Mouse (Mus musculus) gastrocnemius, postnatal 25 days (tissue): ENCODE results near the gene Batf3. TPM values are rescaled to one million over a fixed set of nuclear protein-coding genes. Genes with fewer than 3 reads are reported as not detected.

Experiments
- DNase-seq: peaks from one replicate; pipeline ENCODE4 v3.0.0; 2022
- total RNA-seq, 2 experiments: library from RNA; stranded (reverse); gene quantifications; 1 replicate in 1 of 2; 2 replicates in 1 of 2; pipeline ENCODE4 v1.2.3; 2021

Gene Batf3
- total RNA-seq, 2 experiments from 2014 or later: 0.43 TPM; not detected in 1

GRCm38 (mm10) chr1:191086304-191086878 lies 11.3 kb upstream of the Batf3 start:
- DNase-seq: no peak

- DNase-seq: no peak
These were observed 10.7 kb upstream of the Batf3 start for GRCm38 (mm10) chr1:191086960-191087359.

GRCm38 (mm10) chr1:191087955-191088354 lies 9.7 kb upstream of the Batf3 start:
- no peak for DNase-seq

GRCm38 (mm10) chr1:191089355-191089754 lies 8.3 kb upstream of the Batf3 start:
- no peak for DNase-seq

- no peak for DNase-seq
These were observed 5.6 kb upstream of the Batf3 start for GRCm38 (mm10) chr1:191092050-191092449.

DNA sequence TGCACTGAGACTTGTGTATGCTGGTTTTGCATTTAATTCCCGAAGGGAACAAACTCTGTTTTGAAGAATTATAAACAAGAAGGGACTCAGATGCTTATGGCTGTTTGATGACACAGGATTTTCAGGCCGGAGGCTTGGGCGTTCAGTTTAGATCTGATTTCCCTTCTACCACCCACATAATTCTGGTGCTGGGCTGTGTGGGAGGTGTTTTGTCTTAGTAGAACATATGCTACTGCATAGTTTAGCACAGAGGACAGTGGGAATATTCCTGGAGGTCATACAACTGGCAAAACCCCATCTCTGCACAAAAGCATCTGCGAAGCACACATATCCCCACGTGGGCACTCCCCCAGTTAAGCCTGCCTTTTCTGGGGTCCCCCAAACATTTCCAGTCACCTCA lies 4.1 kb upstream of the Batf3 start:
- no peak for DNase-seq

GRCm38 (mm10) chr1:191095019-191095418 lies 2.6 kb upstream of the Batf3 start:
- DNase-seq: no peak

DNA sequence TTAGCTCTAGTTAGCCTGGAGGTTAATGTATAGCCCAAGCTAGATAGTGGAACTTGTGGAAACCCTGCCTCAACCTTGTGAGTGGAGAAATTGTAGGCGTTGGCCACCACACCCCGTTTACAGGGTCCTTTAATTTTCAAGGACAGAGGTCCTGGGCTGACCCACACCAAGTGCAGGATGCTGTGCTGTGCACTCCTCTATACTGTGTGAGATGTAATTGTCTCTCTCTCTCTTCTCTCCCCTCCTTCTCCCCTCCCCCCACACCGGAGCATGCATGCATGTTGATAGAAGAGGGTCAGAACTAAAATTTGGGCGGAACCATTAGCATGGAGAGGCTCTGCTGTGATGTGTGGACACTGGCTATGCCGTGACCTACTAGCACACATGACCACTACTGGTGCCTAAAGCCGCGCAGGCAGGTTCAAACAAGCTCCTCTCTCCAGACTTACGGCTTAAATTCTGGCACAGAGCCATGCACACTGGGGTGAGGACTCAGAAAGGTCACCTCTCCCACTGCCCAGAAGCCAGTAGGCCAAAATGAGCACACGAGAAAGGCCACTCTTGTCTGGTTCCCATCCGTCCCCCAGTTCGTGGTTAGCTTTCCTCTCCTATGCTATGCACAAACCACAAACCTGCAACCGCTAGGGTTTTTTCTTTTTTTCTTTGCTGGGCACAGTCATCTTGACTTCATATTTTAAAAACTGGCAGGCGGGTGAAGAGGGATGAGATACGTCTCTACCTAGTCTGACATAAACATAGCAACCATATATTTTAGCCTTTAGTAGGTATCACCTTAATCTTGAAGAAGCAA lies 571 bp upstream of the Batf3 start:
- DNase-seq: no peak

DNA sequence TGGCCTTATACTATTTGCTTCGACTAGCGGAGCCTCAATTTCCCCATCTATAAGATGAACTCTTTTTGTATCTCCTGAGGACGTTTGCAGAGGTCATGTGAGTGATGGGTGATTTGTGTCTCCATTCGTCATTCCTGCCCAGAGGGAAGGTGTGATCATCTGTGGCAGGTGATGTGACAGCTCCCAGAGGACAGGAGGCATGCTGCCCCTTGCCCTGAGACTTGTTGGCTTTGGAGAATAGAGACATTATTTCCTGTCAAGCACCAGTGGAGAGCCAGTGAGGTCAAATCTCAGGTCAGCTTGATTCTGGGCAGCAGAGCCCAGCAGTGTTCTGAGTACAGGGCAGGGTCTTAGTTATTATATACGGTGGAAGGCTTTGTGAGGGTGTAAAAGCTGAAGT lies 1.5 kb downstream of the Batf3 start:
- DNase-seq: no peak

GRCm38 (mm10) chr1:191099772-191100291 lies 2.2 kb downstream of the Batf3 start:
- DNase-seq: no peak

DNA sequence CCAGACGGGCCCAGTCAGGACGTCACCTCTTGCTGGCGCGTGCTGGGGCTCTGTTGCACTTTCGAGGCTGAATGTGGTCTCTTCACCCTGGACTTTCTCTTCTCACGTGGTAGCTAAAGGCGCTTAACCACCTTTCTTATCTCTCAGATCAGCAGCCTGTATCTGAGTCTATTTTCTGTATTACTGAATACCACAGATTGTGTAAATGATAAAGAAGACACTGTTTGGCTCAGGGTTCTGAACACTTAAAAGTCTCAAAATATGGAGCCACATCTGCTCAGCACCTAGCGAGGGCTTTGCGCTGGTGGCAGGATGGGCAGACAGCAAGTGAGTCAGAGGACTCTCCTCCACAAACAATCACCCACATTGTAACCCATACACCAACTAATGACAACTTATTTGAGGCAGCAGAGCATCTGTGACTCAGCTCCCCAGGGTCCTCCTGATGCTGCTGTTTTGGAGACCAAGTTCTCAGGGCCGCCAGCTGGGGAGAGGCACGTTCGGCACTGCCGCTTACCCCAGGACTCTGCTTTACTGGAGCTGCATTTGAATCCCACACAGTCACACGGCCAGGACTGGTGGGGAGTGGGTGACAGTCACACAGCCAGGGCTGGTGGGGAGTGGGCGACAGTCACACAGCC lies 5.2 kb downstream of the Batf3 start:
- no peak for DNase-seq

DNA sequence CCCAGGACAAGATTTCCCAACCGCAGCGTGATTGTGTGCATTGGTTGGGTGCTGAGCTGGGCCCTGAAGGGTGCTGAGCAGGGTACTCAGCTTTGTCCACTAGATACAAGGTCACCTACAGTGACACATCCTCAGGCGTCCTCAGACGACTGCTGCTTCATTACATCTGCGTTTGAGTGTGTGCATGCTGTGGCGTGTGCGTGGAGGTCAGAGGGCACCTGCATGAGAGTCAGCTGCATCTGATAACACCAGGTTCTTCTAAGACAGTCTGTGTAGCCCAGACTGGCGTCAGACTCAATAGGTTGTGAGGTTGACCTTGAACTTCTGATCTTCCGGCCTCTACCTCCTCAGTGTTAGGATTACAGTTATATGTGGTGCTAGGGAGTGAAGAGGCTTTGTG lies 7.6 kb downstream of the Batf3 start:
- no peak for DNase-seq

- no peak for DNase-seq
These were observed 9.7 kb downstream of the Batf3 start for GRCm38 (mm10) chr1:191107306-191107705.

DNA sequence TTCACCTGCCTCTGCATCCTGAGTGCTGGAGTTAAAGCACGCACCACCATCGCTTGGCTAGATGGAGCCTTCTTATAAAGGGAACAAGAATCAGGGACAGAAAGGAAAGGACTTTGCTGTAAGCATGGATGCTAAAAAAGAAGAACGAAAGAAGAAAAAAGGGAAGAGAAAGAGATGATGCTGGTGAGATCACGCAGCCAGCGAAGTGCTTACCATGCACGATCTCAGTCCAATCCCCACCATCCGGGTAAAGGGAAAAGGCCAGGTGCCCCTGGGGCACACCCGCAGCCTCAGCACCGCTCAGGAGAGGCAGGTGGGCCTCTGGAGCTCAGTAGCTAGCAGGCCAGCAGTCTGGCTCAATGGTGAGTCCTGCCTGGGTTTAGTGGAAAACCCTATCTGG lies 12.3 kb downstream of the Batf3 start:
- no peak for DNase-seq

DNA sequence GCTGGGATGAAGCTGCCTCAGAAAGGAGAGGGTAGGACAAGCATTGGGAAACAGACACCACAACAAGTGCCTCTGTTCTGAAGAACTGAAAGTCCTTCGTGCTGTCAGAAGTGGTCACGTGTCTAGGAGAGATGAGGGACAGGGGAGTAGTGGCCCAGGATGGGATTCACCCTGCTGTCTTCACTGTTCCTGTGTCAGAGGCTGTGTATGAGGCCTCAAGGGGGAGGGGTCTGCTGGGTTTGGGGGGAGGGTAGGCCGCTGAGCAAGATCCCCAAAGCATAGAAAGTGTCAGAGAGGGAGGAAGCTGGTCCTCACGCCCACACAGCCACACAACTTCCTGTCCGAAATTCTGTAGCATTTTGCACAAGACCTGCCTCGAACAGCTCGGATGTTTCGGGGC lies 13.5 kb downstream of the Batf3 start:
- no peak for DNase-seq

DNA sequence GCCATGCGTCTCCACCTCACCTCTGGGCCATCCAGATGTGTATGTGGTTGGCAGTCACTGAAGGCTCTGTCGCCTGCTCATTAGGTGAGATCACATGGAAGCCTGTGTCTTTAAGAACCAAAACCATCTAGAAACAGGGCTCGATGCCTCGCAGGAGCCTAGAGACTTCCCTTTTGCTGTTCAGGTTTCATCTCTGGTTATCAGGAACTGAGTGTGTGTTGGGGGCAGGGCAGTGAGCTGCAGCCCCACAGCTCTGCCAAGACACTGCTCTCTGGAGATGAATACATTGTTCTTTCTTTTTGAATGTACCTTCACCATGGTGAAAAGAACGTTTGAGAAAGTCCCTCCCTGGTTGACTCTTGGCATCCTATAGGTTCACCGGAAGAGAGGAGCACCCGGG lies 17.2 kb downstream of the Batf3 start:
- DNase-seq: no peak

GRCm38 (mm10) chr1:191115514-191116238 lies 18.0 kb downstream of the Batf3 start:
- DNase-seq: peak; percentile 25

- DNase-seq: no peak
These were observed 25.1 kb downstream of the Batf3 start for GRCm38 (mm10) chr1:191122744-191123143.

- DNase-seq: no peak
These were observed 26.0 kb downstream of the Batf3 start for GRCm38 (mm10) chr1:191123696-191124095.

DNA sequence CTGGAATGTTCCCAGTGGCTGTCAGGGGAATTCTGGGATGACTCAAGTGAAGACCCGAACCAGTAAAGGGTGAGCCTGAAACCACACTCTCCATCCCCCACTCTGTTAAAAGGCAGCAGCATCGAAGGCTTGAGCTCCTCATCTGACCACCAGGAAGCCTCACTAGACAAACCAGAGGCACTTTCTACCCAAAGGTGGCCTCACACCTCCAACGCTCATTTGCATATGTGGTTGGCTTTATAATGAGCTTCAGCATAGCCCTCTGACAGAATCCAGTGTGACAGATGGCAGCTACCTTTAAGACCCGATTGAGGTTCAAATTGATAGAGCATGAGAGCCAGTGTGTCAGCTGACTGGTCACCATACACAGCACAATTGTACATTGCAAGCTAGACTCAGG lies 26.6 kb downstream of the Batf3 start:
- DNase-seq: no peak

DNA sequence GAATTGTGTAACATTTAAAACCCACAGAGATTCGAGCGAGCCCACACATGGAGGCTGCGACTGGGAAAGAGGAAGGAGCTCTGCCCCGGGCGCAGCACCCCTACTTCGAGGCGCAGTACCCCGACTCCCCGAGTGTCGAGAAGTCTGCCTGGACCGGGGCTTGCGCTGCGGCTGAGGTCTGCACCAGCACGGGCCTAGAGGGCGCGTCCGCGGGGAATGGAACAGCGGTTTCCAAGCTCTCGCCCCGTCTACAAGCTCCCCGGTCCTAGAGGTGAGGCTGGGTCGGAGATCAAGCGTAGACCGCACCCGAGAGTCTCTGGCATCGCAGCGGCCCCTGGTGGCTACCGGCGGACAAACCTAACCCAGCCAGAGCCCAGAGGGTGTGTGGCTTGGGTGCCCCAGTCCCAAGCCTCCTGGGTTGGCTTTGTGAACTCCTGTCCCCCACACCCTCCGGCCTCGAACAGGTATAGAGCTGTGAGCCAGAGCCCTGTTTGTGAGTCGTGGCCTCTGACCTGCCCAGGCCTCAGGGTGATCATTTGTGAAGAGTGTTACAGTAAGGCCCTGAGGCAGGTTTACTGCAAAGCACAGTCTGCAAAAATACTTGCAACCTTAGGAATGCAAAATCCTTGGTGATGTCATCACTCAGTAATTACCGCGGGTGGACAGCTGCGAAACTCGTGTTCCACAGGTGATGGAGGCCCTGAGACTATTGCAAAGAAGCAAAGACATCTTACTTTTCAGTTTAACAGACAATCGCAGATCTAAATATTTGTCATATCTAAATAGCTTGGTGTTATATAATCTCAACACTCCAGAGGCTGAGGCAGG lies 28.4 kb downstream of the Batf3 start:
- DNase-seq: peak; percentile 39

- DNase-seq: no peak
These were observed 34.0 kb downstream of the Batf3 start for GRCm38 (mm10) chr1:191131692-191132091.
